Mouse (Mus musculus): Measurements from ENCODE around the gene Psg18.
"Not testable (repeated sequence)": the region's sequence is repeated elsewhere in the genome, so short reads cannot be mapped to it uniquely, and the experiment has no call there.

The Psg18 gene

GRCm38 (mm10) chr7:18354909-18355308, at the start of gene Psg18:
Gene Psg18, minus strand, starts transcription at chr7:18355009.
- not testable (repeated sequence) for TF ChIP-seq GATA4 (IDR thresholded peaks at IDR 0.05; ENCODE audit: insufficient replicate concordance, low read length)

DNA sequence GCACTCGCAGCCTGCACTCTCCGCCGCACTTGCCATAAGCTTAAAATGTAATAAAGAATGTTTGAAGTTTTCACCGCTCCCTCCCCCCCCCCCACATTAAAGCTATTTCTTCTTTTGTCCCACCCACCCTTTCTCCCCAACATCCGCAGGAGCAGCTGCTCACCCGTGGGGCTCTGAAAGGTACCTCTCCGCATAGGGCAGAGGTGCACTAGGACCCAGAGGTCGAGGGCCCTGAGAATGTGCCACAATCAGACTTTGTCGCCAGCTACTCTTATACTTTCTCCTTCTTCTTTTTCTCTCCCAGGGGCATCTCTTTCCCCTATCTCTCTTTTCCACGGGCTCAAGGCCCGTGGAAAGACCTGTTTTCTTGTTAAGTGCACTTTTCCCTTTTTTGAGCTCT, 48.6 kb upstream of the Psg18 start:
- TF ChIP-seq GATA4 (IDR thresholded peaks at IDR 0.05; ENCODE audit: insufficient replicate concordance, low read length) = no peak

DNA sequence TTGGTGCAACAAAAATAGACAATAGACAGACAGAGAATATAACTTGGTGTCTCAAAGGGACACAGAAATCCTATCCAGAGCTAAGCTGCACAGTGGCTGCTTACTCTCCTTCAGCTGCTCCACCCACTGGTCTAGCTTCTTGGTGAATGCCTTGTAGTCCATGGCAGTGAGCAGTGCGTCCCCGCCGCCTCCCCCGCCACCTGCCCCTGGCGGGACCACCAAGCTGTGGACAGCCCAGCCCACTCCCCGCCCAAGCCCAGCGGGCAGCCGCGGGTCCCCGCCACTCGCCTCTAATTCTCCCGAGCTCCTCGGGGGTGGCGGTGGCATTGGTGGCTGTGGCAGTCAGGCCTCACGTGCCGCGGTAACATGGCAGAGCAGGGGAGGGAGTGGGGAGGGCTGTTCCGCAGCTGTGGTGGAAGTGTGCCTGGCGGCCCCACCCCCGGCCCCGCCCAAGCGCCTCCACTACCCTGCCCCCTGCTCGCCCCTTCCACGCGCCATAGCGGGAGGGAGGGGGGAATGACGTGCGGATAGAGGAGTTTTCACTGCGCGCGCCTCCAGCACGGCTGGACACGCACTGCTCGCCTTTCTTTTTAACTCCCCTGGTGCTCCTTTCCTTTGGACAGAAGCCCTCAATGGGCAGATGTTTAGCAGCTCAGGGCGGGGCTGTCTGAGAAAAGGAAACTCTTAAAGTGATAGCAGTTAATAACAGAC, 47.9 kb upstream of the Psg18 start:
- TF ChIP-seq GATA4 (IDR thresholded peaks at IDR 0.05; ENCODE audit: insufficient replicate concordance, low read length) = no peak

GRCm38 (mm10) chr7:18378295-18378694, 23.5 kb upstream of the Psg18 start:
- TF ChIP-seq GATA4 (IDR thresholded peaks at IDR 0.05; ENCODE audit: insufficient replicate concordance, low read length) = no peak

Measured in liver, adult (tissue).